Mouse (Mus musculus) kidney, postnatal 4 days (tissue): ENCODE measurements around the gene Pacrg.

Source experiments
- DNase-seq, 2 experiments: peaks; one replicate each; pipeline ENCODE4 v3.0.0; 2021; ENCODE audit warnings: mixed read lengths in 2 of 2

Pacrg gene

GRCm38 (mm10) chr17:10840148-10840707 lies at the start of gene Pacrg, which contains the start of gene Prkn:
Pacrg (minus strand) TSS chr17:10840311.
Prkn (plus strand) TSS chr17:10840384.
- DNase-seq: peak; percentile 98

DNA sequence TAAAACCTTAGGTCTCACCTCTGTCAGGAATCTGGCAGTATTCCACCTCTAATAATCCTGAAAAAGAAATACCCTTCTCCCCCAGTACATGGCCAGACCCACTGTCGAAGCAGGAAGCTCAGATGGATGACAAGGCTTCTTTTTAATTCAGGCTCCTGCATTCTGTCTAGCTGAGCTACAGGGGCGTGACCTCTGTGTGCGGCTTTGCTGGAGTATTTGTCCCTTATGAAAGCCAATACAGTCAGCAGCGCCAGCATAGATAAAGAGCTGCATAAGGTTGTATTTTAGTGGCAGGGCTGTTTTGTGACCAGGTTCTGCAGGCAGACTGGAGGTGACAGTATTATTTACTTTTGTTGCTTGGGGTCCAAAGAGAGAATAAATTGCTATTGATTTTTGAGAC lies 47.8 kb upstream of the Pacrg start:
- no peak for DNase-seq

GRCm38 (mm10) chr17:10882260-10882659 lies 42.1 kb upstream of the Pacrg start:
- DNase-seq: no peak

- DNase-seq: no peak
These were observed 38.9 kb upstream of the Pacrg start for GRCm38 (mm10) chr17:10878986-10879385.

GRCm38 (mm10) chr17:10874208-10875187 lies 34.4 kb upstream of the Pacrg start:
- no peak for DNase-seq

DNA sequence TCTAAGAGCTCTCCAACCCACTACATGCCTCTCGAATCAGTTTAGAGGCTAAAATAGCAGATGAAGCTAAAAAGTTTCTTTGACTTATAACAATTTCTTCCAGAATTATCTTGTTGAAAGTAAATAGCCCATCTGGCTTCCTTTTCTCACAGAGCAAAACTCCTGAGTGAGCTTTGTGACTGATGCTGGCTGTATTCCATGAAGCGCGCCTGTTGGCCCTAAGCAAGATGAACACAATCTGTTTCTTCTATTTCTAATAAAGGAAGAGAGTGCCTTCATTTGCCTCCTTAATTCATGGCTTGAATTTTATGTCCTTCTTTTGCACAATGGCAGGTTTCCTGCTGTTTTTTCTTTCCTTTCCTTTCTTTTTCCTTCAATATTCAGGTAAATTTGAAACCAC lies 14.1 kb upstream of the Pacrg start:
- DNase-seq: no peak

GRCm38 (mm10) chr17:10840731-10841201 lies 655 bp upstream of the Pacrg start:
- peak; percentile 61 to 76 for DNase-seq

- DNase-seq: no peak
These were observed 21.1 kb downstream of the Pacrg start for GRCm38 (mm10) chr17:10818971-10819370.

- no peak for DNase-seq
These were observed 31.5 kb downstream of the Pacrg start for GRCm38 (mm10) chr17:10808571-10808970.

DNA sequence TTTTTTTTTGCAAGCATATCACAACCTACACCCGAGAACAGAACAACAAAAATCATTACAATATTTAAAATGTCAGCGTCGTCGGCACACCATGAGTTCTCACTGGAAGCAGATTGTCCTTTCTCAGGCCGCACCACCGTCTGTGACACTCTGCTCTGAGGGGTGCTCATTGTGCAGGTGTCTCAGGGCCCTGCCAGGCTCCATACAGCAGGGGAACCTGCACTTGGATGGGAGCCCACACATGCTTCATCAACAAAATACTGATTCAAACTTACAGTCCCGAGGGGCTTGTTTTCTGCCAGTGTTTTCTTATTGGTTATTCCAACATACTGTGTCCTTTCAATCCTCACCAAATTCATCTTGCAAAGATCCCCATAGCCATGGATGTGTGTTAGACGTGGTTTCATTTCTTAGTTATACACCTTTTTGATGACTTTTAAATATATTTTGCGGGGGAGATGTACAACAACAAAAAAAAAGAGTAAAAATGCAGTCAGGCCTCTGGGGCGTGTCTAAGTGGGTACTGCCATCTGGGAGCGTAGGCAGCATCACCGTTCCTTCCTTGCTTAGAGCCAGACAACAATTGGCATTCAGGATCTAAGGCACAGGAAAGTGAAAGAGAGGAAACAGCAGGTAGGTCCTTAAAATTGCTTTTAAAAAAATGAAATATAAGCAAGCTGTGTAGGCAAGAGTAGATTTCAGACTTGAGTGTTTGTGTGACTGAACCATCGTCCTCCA lies 32.7 kb downstream of the Pacrg start:
- no peak for DNase-seq

GRCm38 (mm10) chr17:10806692-10807091 lies 33.4 kb downstream of the Pacrg start:
- no peak for DNase-seq

- DNase-seq: no peak
These were observed 48.5 kb downstream of the Pacrg start for GRCm38 (mm10) chr17:10791661-10792060.

DNA sequence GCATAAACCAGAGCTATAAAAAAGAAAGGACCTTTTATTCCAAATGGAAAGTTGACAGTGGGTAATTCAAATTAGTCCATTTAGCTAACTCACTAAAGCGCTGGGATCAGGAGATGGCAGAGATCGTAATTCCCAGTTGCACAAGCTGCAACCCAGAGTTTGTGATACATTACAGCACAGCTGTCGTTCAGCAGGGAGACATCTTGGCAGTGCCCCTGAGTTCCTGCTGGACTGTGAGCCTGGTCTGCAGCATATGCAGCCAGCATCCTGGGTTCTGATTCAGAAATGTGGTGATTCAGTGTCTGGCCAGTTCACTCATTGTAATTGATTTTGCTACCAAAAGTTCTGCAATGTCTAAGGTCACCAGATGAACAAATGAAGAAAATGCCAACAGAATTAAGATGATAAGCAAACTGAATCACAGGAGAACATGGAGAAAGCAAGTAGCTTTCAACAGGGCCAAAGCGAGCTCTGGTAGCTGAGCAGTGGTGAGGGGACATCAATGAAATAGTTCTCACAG lies 55.6 kb downstream of the Pacrg start:
- DNase-seq: no peak

DNA sequence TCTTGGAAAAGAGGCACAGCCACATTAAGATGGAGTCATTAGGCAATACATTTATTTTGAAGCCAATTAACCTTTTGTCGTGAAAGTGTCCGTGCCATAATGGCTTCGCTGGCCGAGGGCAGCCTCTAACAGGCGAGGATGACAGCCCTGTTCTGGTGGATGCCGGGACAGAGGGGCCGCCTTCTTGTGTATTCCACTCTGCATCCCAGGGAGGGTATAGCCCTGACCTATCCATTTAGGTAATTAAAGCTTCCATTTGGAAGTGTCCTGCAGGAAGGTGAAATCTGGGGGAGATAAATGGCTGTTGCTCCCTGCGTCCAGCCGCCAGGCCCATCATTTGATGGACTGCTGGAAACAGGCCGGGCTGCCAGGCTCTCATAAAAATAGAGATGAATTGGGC lies 63.6 kb downstream of the Pacrg start:
- DNase-seq: no peak

DNA sequence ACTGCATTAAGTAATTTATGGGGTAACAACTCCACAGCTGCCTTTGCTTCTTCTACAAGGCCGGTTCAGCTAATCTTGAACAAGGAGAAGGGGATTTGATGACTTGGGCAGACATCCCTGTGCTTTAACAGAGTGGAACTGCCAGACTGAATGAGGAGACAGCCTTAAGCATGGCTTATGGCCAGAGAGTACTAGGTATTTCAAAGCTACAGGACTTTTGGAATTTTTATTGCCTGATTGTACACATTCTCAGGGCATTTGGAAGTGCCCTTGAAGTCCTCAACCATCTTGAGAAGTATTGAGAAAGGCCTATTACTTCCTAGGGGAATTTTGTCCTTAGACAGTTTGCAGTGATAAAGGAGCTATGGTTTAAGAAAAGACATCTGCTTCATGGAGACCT lies 65.6 kb downstream of the Pacrg start:
- no peak for DNase-seq

DNA sequence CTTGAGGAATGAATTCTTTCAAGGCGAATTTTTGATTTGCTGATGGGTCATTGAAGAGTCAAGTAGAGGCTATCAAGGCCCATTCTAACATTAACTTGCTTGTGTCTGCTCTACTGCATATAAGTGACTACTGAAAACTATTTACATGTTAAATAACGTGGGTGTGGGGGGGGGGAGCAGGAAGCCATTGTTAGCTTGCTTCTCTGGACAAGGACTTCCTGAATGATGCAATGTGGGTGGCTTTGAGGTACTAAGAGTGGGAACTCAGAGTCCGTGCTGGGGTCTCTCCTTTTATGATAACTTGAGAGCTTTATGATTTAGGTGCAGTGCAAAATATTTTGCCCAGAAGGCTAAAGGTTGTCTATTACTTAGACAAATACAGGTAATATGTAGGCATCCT lies 67.9 kb downstream of the Pacrg start:
- DNase-seq: no peak

GRCm38 (mm10) chr17:10769873-10770272 lies 70.2 kb downstream of the Pacrg start:
- DNase-seq: no peak

DNA sequence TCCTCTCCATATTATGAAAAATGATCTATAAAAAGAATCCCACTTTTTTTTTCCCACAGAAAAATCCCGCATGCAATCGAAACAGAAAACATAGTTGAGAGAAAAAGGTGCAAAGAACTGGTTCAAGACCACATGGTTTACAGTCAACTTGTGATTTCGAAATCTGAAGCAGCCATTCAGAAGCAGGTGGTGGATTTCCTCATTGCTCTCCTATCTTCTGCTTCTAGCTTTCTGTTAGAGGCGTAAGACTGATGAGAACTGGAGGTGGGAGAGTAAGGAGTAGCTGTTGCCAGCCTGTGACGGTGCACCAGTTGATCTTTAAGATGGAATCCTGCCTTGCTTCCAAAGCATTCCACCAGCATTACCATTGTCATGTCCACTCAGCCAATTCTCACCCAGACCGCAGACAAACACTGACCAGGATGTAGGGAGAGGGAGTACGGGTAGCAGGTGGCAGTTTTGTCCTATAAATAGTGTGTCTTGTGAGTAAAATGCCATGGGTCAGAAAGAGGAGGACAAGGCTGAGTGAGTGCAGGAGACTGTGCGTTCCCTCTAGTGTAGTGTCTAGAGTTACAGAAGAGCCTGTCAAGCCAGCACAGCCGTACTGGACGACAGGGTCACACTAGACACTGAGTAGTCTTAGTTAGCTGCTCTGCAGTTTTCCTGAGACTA lies 73.2 kb downstream of the Pacrg start:
- peak; percentile 7 to 17 for DNase-seq

- no peak for DNase-seq
These were observed 75.8 kb downstream of the Pacrg start for GRCm38 (mm10) chr17:10764343-10764742.

DNA sequence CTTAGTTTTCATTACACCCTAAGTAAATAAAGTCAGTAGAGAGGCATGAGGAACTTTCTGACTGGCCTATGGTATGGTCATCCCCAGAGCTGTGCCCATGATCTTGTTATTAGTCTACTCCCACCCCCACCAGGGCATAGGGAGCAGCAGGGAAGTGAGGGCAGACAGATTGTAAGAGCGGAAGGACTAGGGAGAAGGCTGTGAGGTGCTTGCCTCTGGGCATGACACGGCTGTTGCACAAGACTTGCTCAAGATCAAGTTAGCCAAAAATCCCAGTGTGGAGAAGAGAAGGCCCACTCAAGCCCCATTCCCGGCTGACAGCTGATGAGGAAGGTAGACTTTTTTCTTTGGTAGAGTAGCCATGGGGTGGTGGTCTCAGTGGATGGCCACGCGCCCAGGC lies 82.7 kb downstream of the Pacrg start:
- no peak for DNase-seq

DNA sequence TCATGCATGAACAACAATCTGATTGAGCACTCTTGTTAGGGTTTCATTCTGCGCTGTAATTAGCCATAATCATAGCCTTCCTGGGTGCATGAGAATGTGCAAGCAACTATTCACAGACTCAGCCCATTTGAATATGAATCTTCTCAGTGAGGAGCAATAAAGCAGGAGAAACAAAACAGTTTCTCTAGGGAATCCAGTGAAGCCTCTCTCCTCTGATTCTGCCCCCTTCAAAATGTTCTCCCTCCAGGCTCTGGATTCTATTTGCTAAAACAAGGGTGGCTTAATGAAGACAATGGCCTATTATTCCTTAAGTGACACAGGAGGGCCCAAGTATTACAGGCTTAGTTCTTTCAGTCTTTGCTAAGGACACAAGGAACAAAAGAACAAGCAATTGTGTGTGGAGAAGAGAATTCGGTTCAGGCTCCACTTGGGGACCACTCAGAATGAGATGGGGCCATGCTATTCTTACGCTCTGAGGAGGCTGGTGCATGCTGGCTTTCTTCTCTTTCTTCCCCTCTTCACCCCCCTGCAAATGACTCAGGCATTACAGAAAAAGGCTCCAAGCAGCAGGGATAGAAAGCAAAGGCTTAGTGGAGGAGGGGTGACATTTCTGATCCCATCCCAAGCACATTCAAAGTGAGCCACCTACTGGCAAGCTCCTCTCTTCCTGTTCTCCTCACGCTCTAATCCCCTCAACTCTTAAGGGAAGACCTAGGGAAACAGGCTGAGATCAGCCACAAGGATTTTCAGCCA lies 95.2 kb downstream of the Pacrg start:
- peak; percentile 63 to 71 for DNase-seq

DNA sequence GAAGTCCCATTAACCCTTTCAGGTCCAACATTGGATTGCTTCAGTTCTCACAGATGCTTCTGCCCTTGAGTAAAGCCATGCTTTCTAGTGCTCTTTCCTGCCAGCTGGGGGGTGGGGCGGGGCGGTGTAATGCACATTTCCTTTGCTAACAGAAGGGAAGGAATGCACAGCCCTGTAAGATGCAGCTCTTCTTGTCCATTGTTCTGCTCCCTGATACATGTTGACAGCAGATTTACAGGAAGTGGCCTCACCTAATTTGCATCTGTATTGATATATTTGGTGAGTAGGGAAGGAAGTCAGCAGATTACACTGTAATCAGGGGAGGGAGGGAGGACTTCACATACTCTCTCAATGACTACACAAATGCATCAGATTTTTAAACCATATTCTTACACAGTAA lies 100.0 kb downstream of the Pacrg start:
- DNase-seq: peak in 1 of 2 experiments; percentile 29
